Mouse (Mus musculus) limb, embryonic 13.5 days (tissue): ENCODE measurements around the gene Synpo2l. TPM values are rescaled to one million over a fixed set of nuclear protein-coding genes. Genes with fewer than 3 reads are reported as not detected.
A peak's percentile ranks its signal among the peaks of the same experiment; 100 is the strongest.

Source experiments
- ATAC-seq: fragments of 200-750 bp; cut with Nextera tagmentation; 2 replicates; pipeline ENCODE4 v1.8.0; 2017; ENCODE audit warnings: low read depth, moderate number of reproducible peaks, moderate TSS enrichment; ENCODE audit not compliant: low FRiP score
- H3K27ac ChIP-seq: fragments of 300-500 bp; sonication (generic); 2 replicates; pipeline ENCODE4 v1.5.1; 2015; ENCODE audit warnings: inconsistent platforms, mild to moderate bottlenecking, moderate library complexity
- H3K27me3 ChIP-seq: fragments of 300-500 bp; sonication (generic); 2 replicates; pipeline ENCODE4 v1.6.1; 2015; ENCODE audit warnings: mild to moderate bottlenecking, inconsistent platforms
- H3K36me3 ChIP-seq: fragments of 300-500 bp; sonication (generic); 2 replicates; pipeline ENCODE4 v1.6.1; 2015; ENCODE audit warnings: inconsistent platforms, mild to moderate bottlenecking, moderate library complexity
- H3K4me1 ChIP-seq: fragments of 300-500 bp; sonication (generic); 2 replicates; pipeline ENCODE4 v1.6.1; 2015; ENCODE audit warnings: inconsistent platforms
- H3K4me2 ChIP-seq: fragments of 300-500 bp; sonication (generic); replicated peaks from 2 replicates; pipeline ENCODE4 v1.6.1; 2015; ENCODE audit warnings: inconsistent platforms, mild to moderate bottlenecking, moderate library complexity
- H3K4me3 ChIP-seq: fragments of 300-500 bp; sonication (generic); 2 replicates; pipeline ENCODE4 v1.5.1; 2015; ENCODE audit warnings: moderate library complexity, mild to moderate bottlenecking, inconsistent platforms
- H3K9ac ChIP-seq: fragments of 300-500 bp; sonication (generic); 2 replicates; pipeline ENCODE4 v1.6.1; 2015; ENCODE audit warnings: mild to moderate bottlenecking, inconsistent platforms
- H3K9me3 ChIP-seq: fragments of 300-500 bp; sonication (generic); 2 replicates; pipeline ENCODE4 v1.6.1; 2016; ENCODE audit warnings: inconsistent platforms
- WGBS: fragments of 180-500 bp; shearing (Covaris S2); methylation state at CpG from one replicate; pipeline ENCODE4 v1.1.7; 2015; 5-methylcytosine and 5-hydroxymethylcytosine counted together
- polyA plus RNA-seq: library from polyadenylated mRNA; unstranded; fragments of >200 nt; fragmentation: Nextera tagmentation; extraction: Ambion mirVana; gene quantifications from 2 replicates; pipeline ENCODE4 v1.2.1, GENCODE M21; 2015

Synpo2l gene
- polyA plus RNA-seq, 1 experiment from 2014 or later, result 20.8 TPM

GRCm38 (mm10) chr14:20655731-20656130 is 12.4 kb downstream of the Synpo2l start:
- H3K4me2 ChIP-seq, result no peak overlapping the region
- no peak overlapping the region for H3K9ac ChIP-seq
- WGBS, result 71% methylated on average over 9 of the region's 9 CpGs
- no peaks in the 10 kb centered on the region for H3K27me3 ChIP-seq
- no peak overlapping the region for H3K27ac ChIP-seq
- H3K36me3 ChIP-seq, result no peaks in the 10 kb centered on the region
- no peaks in the 10 kb centered on the region for H3K9me3 ChIP-seq
- no peak for ATAC-seq
- H3K4me1 ChIP-seq, result peaks cover 6% of the 10 kb centered on the region
- H3K4me3 ChIP-seq, result no peak overlapping the region

GRCm38 (mm10) chr14:20654690-20655421 is 13.3 kb downstream of the Synpo2l start:
- Histone ChIP-seq H3K36me3 (no peaks in the 10 kb centered on the region), H3K4me2 (no peak overlapping the region), H3K27me3 (no peaks in the 10 kb centered on the region), H3K9me3 (no peaks in the 10 kb centered on the region), H3K4me1 (no peaks in the 10 kb centered on the region), H3K4me3 (no peak overlapping the region), H3K9ac (no peak overlapping the region), H3K27ac (no peak overlapping the region)
- no peak for ATAC-seq
- 71% methylated on average over 9 of the region's 9 CpGs for WGBS

GRCm38 (mm10) chr14:20651722-20652256 is 16.4 kb downstream of the Synpo2l start:
- no peaks in the 10 kb centered on the region for H3K4me1 ChIP-seq
- no peaks in the 10 kb centered on the region for H3K27me3 ChIP-seq
- H3K9ac ChIP-seq, result no peak overlapping the region
- H3K27ac ChIP-seq, result no peak overlapping the region
- no peak for ATAC-seq
- H3K9me3 ChIP-seq, result no peaks in the 10 kb centered on the region
- 59% methylated on average over 4 of the region's 4 CpGs for WGBS
- H3K4me2 ChIP-seq, result no peak overlapping the region
- H3K4me3 ChIP-seq, result no peak overlapping the region
- no peaks in the 10 kb centered on the region for H3K36me3 ChIP-seq

- Histone ChIP-seq H3K9me3 (no peaks in the 10 kb centered on the region), H3K27me3 (no peaks in the 10 kb centered on the region), H3K36me3 (no peaks in the 10 kb centered on the region), H3K9ac (no peak overlapping the region), H3K27ac (no peak overlapping the region), H3K4me2 (no peak overlapping the region), H3K4me1 (no peaks in the 10 kb centered on the region), H3K4me3 (no peak overlapping the region)
- 83% methylated on average over 2 of the region's 2 CpGs for WGBS
- no peak for ATAC-seq
These were observed 17.2 kb downstream of the Synpo2l start for GRCm38 (mm10) chr14:20651000-20651399.

- no peaks in the 10 kb centered on the region for H3K9me3 ChIP-seq
- no peak overlapping the region for H3K4me3 ChIP-seq
- no peak overlapping the region for H3K4me2 ChIP-seq
- H3K27ac ChIP-seq, result no peak overlapping the region
- no peaks in the 10 kb centered on the region for H3K36me3 ChIP-seq
- no peaks in the 10 kb centered on the region for H3K27me3 ChIP-seq
- no peak for ATAC-seq
- H3K4me1 ChIP-seq, result peaks cover 5% of the 10 kb centered on the region
- no peak overlapping the region for H3K9ac ChIP-seq
These were observed 21.8 kb downstream of the Synpo2l start for GRCm38 (mm10) chr14:20646381-20646780.

- no peaks in the 10 kb centered on the region for H3K9me3 ChIP-seq
- no peak overlapping the region for H3K27ac ChIP-seq
- 42% methylated on average over 3 of the region's 3 CpGs for WGBS
- H3K4me1 ChIP-seq, result peaks cover 5% of the 10 kb centered on the region
- no peak overlapping the region for H3K4me2 ChIP-seq
- no peak overlapping the region for H3K9ac ChIP-seq
- ATAC-seq, result no peak
- no peaks in the 10 kb centered on the region for H3K27me3 ChIP-seq
- no peak overlapping the region for H3K4me3 ChIP-seq
- H3K36me3 ChIP-seq, result no peaks in the 10 kb centered on the region
These were observed 22.6 kb downstream of the Synpo2l start for GRCm38 (mm10) chr14:20645547-20645946.

GRCm38 (mm10) chr14:20641438-20641875 is 26.7 kb downstream of the Synpo2l start:
- WGBS, result 18% methylated on average over 10 of the region's 10 CpGs
- peak overlapping the region; percentile 72 for H3K4me2 ChIP-seq
- no peak for ATAC-seq
- H3K9ac ChIP-seq, result peak overlapping the region; percentile 92
- H3K4me1 ChIP-seq, result peaks cover 9% of the 10 kb centered on the region
- H3K27ac ChIP-seq, result peak overlapping the region; percentile 96
- peak overlapping the region; percentile 83 for H3K4me3 ChIP-seq
- H3K27me3 ChIP-seq, result no peaks in the 10 kb centered on the region
- H3K9me3 ChIP-seq, result no peaks in the 10 kb centered on the region
- no peaks in the 10 kb centered on the region for H3K36me3 ChIP-seq

- H3K27me3 ChIP-seq, result no peaks in the 10 kb centered on the region
- peak; percentile 97 for ATAC-seq
- under 1% methylated on average over 71 of the region's 73 CpGs for WGBS
- H3K9ac ChIP-seq, result peak within 1 kb of the TSS; percentile 92
- H3K4me2 ChIP-seq, result peak within 1 kb of the TSS; percentile 72
- H3K4me3 ChIP-seq, result peak within 1 kb of the TSS; percentile 83
- H3K27ac ChIP-seq, result peak within 1 kb of the TSS; percentile 96
- H3K4me1 ChIP-seq, result peaks cover 9% of the 10 kb centered on the region
- H3K36me3 ChIP-seq, result no peaks in the 10 kb centered on the region
- no peaks in the 10 kb centered on the region for H3K9me3 ChIP-seq
These were observed 27.3 kb downstream of the Synpo2l start, which contains the start of gene Usp54 for GRCm38 (mm10) chr14:20640644-20641437. Gene Usp54, minus strand, starts transcription at chr14:20641063.

GRCm38 (mm10) chr14:20639918-20640619 is 28.1 kb downstream of the Synpo2l start:
- peak; percentile 34 for ATAC-seq
- WGBS, result 3% methylated on average over 16 of the region's 16 CpGs
- Histone ChIP-seq H3K4me2 (peak overlapping the region; percentile 72), H3K4me1 (peaks cover 9% of the 10 kb centered on the region), H3K27me3 (no peaks in the 10 kb centered on the region), H3K27ac (peak overlapping the region; percentile 96; the same call in 1 of the 2 replicates), H3K4me3 (peak overlapping the region; percentile 83), H3K9ac (peak overlapping the region; percentile 92), H3K9me3 (no peaks in the 10 kb centered on the region), H3K36me3 (no peaks in the 10 kb centered on the region)

- no peak overlapping the region for H3K9ac ChIP-seq
- H3K9me3 ChIP-seq, result no peaks in the 10 kb centered on the region
- no peaks in the 10 kb centered on the region for H3K27me3 ChIP-seq
- H3K4me1 ChIP-seq, result peaks cover 9% of the 10 kb centered on the region
- H3K4me2 ChIP-seq, result no peak overlapping the region
- H3K36me3 ChIP-seq, result no peaks in the 10 kb centered on the region
- no peak overlapping the region for H3K27ac ChIP-seq
- H3K4me3 ChIP-seq, result no peak overlapping the region
- 91% methylated on average over 6 of the region's 6 CpGs for WGBS
- ATAC-seq, result no peak
These were observed 29.5 kb downstream of the Synpo2l start for GRCm38 (mm10) chr14:20638702-20639101.

- H3K9me3 ChIP-seq, result no peaks in the 10 kb centered on the region
- no peaks in the 10 kb centered on the region for H3K36me3 ChIP-seq
- H3K4me2 ChIP-seq, result no peak overlapping the region
- no peak overlapping the region for H3K9ac ChIP-seq
- H3K27ac ChIP-seq, result no peak overlapping the region
- peaks cover 9% of the 10 kb centered on the region for H3K4me1 ChIP-seq
- ATAC-seq, result no peak
- no peaks in the 10 kb centered on the region for H3K27me3 ChIP-seq
- no peak overlapping the region for H3K4me3 ChIP-seq
- 86% methylated on average over 2 of the region's 2 CpGs for WGBS
These were observed 30.2 kb downstream of the Synpo2l start for GRCm38 (mm10) chr14:20637818-20638574.
